Mouse (Mus musculus): ENCODE results near the gene Olfr1057.
"Not testable (repeated sequence)": the region's sequence is repeated elsewhere in the genome, so short reads cannot be mapped to it uniquely, and the experiment has no call there.

Olfr1057 gene

GRCm38 (mm10) chr2:86378293-86378692 lies at the start of gene Olfr1057:
Gene Olfr1057, minus strand, starts transcription at chr2:86378393.
- DNase-seq: no peak

DNA sequence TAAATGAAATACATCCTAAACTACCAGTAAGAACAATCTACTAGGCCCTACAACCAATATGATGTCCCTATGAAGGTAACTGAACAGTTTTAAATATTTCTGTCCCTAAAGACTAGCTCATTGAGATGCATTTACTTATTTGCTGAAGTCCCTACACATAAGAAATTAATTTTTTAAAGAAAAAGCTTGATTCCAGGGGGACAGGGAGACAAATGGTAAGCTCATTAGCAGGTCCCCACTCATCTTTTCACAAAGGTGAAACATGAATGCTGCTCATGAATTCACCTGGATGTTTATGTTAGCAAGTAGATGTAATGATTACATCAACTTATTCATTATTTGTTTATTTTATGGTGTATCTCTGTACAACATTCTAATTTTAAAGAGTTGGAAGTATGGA lies 48.5 kb upstream of the Olfr1057 start, which contains the start of gene Olfr1062:
Olfr1062 (minus strand) TSS at position 101 of the 400 bp plus-strand sequence.
- DNase-seq: not testable (repeated sequence)

- no peak for DNase-seq
Observed at GRCm38 (mm10) chr2:86413950-86414349, 35.8 kb upstream of the Olfr1057 start, which contains the start of gene Olfr1061. Gene Olfr1061, minus strand, starts transcription at chr2:86414050.

GRCm38 (mm10) chr2:86395114-86395513 lies 16.9 kb upstream of the Olfr1057 start:
- no peak for DNase-seq

GRCm38 (mm10) chr2:86388461-86388860 lies 10.3 kb upstream of the Olfr1057 start, which contains the start of gene Olfr1058:
Gene Olfr1058, minus strand, starts transcription at chr2:86388561.
- not testable (repeated sequence) for DNase-seq

- not testable (repeated sequence) for DNase-seq
Observed at GRCm38 (mm10) chr2:86366342-86366741, 11.9 kb downstream of the Olfr1057 start.

DNA sequence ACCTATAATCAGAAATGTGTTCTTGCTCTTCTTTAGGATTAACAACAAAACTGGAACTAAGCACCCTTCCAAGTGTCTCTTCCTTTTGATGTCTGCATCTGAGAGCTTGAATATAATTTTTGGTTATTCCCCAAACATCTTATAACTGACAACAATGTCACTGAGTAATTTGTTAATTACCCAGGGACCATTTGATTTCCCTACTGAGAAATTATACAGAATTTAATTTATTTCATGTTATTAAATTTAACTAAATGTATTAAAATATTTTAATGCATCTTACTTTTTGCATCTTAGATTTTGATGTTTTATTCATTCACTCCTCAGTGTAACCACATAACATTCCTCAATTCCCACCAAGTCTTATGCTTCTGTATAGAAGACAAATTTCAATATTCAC lies 15.8 kb downstream of the Olfr1057 start, which contains the start of gene Olfr1056:
Olfr1056 (minus strand) TSS at position 101 of the 400 bp plus-strand sequence.
- DNase-seq: no peak

- DNase-seq: not testable (repeated sequence)
Observed at GRCm38 (mm10) chr2:86351751-86352150, 26.4 kb downstream of the Olfr1057 start.

DNA sequence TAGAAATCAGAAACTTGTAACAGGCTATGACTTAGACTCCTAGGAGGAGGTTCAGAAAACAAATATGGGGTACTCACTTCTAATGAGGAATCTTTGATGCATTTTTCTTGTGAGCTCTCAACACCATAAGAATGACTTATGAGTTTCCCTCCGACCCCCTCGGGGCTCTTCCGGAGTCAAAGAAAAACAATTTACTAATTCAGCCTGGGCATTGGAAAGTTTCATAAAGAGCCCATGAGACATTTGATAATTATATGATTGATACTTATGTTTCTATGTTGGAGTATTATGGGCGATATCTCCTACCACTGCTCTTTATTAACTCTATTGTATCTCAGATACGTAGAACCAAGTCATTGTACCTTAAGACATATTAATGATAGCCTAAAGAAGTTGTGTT lies 28.0 kb downstream of the Olfr1057 start, which contains the start of gene Olfr1055:
Olfr1055 (minus strand) TSS at position 101 of the 400 bp plus-strand sequence.
- DNase-seq: no peak

GRCm38 (mm10) chr2:86335333-86335732 lies 42.9 kb downstream of the Olfr1057 start, which contains the start of gene Olfr1054:
Gene Olfr1054, minus strand, starts transcription at chr2:86335433.
- no peak for DNase-seq

All from thymus, postnatal 36 days (tissue).